Mouse (Mus musculus) mammary gland, adult 2 months (tissue): ENCODE results near the gene Vwf. TPM values are rescaled to one million over a fixed set of nuclear protein-coding genes. Genes with fewer than 3 reads are reported as not detected.

Experiments
- polyA plus RNA-seq: library from polyadenylated mRNA; depleted of rRNA; stranded (reverse); fragments of >200 nt; gene quantifications from 2 replicates; pipeline ENCODE4 v1.2.3, GENCODE M21; 2012; ENCODE audit warnings: low replicate concordance; rRNA removed

Vwf gene
- 92.3 and 94.7 TPM in 2 replicates for polyA plus RNA-seq

DNA sequence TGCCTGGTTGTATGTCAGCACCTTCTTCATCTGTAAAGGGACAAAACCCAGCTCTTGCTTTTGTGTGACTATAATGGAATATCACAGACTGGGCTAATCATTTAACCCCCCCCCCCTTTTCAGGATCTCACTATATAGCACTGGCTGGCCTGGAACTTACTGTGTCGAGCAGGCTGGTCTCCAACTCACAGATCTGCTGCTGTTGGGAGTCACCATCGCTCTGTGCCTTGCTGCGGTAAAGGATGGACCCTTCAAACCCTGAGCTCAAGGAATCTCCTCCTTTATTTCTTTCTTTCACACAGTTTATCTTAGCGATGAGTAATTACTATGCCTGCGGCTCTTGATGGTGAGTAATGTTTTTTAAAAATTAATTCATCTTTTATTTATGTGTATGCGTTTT, at the start of gene Vwf:
Vwf (plus strand) TSS at position 301 of the 400 bp plus-strand sequence.

DNA sequence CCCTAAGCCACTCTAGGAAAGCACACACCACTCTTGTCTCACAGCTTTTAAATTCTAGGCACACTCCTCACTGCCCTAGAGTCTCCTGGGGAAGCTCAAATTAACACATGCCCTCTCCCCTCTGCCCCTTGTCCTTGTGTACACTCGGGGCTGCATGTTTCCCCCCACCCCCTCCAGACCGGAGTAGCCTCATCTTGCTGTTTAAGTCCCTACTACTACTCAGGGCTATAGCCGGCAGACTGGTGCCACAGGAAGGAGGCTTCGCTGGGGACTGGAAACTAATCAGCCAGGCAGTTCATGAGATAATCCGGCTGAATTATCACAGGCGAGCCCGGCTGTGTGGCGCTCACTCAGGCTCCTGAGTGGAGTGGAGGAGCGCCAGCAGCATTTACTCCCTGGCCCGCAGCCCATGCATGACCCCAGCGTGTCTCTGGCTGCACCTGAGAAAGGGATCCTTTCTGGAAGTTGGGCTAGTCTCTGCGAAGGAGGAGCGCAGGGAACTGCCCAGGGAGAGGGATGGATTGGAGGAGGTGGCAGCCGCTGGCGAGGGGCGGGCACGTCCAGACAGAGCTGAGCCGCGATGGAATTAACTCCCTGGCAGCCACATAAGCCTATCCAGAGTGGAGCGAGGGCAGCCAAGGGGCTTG, 143.6 kb downstream of the Vwf start, which contains the start of gene Ano2:
Ano2 (plus strand) TSS at position 363 of the 647 bp plus-strand sequence.

Other genes with a start within 250 kb of the Vwf start
- 84.9 and 110 TPM in 2 replicates for gene Ltbr, start 232.9 kb upstream of the Vwf start, polyA plus RNA-seq
- 14.9 and 18.5 TPM in 2 replicates for gene Scnn1a, start 226.1 kb upstream of the Vwf start, polyA plus RNA-seq
- gene Tnfrsf1a, start 197.4 kb upstream of the Vwf start, polyA plus RNA-seq = 184 and 196 TPM in 2 replicates
- gene Plekhg6, start 166.0 kb upstream of the Vwf start, polyA plus RNA-seq = 4.0 and 4.1 TPM in 2 replicates
- 156 and 277 TPM in 2 replicates for gene Cd9, start 52.0 kb upstream of the Vwf start, polyA plus RNA-seq
- 0.10 and 0.11 TPM in 2 replicates for gene Ano2, start 143.6 kb downstream of the Vwf start, polyA plus RNA-seq